In the genomic region with DNA sequence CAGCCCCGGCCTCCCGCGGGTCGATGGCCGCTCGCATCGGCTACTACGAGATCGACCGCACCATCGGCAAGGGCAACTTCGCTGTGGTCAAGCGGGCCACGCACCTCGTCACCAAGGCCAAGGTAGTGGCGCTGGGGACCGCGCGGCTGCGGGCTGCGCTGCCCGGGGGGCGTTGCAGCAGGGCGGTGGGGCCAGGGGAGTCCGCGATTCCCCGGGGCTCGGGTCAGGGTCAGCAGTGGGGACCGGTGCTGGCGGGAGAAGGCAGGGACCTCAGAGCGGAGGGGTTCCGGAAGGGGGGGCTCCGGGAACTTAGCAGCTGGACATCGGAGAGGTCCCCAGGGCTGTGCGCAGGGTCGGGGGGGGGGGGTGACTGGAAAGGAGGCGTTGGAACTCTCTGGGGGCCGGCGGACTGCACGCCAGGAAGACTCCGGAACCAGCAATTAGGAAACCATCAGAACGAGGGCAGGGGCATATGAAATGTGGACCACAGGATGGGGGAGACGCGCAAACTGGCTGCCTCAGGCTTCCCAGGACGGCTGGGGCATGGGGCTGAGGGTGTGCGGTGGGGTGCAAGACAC, we compare ENCODE assay signal across 8 mouse cellular contexts. TPM values are rescaled to one million over a fixed set of nuclear protein-coding genes. Genes with fewer than 3 reads are reported as not detected.
DNase-seq lines count a peak whose midpoint lies in the region; ATAC-seq and TF ChIP-seq lines count a peak whose summit lies in the region.

No protein-coding gene starts in this region.

- no peaks in the 10 kb centered on the region for H3K27me3 ChIP-seq in embryonic facial prominence, embryonic 13.5 days
- no peaks in the 10 kb centered on the region for H3K27me3 ChIP-seq in limb, embryonic 12.5 days
- no peaks in the 10 kb centered on the region for H3K27me3 ChIP-seq in midbrain, embryonic 15.5 days (replicated peaks)

- peak in 1 of 2 experiments; percentile 39 for DNase-seq in left cerebral cortex, adult 2 months (ENCODE audit: extremely low spot score in 1 of 2, low spot score in 2 of 2)
- DNase-seq in left cerebral cortex, adult 11 months (ENCODE audit: low spot score) = no peak
- peak; percentile 49 for DNase-seq in R1 (ENCODE audit: low read depth, low spot score)
- peak; percentile 58 for DNase-seq in heart, postnatal 4 days
- DNase-seq in thymus, postnatal 10 days (ENCODE audit: low spot score in 2 of 2) = peak; percentile 42 to 55

- H3K27ac ChIP-seq in left cerebral cortex, adult 2 months = peak overlapping the region; percentile 99
- peak overlapping the region; percentile 89 for H3K27ac ChIP-seq in embryonic facial prominence, embryonic 13.5 days
- peak overlapping the region; percentile 88 for H3K27ac ChIP-seq in limb, embryonic 12.5 days
- H3K27ac ChIP-seq in midbrain, embryonic 15.5 days = peak overlapping the region; percentile 91

- H3K4me3 ChIP-seq in left cerebral cortex, adult 2 months = peak overlapping the region; percentile 96
- peak overlapping the region; percentile 96 for H3K4me3 ChIP-seq in embryonic facial prominence, embryonic 13.5 days
- H3K4me3 ChIP-seq in limb, embryonic 12.5 days (replicated peaks) = peak overlapping the region; percentile 96
- H3K4me3 ChIP-seq in midbrain, embryonic 15.5 days = peak overlapping the region; percentile 100

- TF ChIP-seq CTCF in left cerebral cortex, adult 2 months (IDR thresholded peaks at IDR 0.05) = no peak

- intact Hi-C loops in left cerebral cortex, adult 2 months (cut with DNase I) = loop anchor here (2.0 kb wide), 1 partner anchor 70 kb away; no protein-coding TSS in a partner anchor

- H3K9me3 ChIP-seq in embryonic facial prominence, embryonic 13.5 days = no peaks in the 10 kb centered on the region
- no peaks in the 10 kb centered on the region for H3K9me3 ChIP-seq in limb, embryonic 12.5 days
- H3K9me3 ChIP-seq in midbrain, embryonic 15.5 days = no peaks in the 10 kb centered on the region

- under 1% methylated on average over 46 of the region's 46 CpGs for WGBS in embryonic facial prominence, embryonic 13.5 days
- WGBS in limb, embryonic 12.5 days = under 1% methylated on average over 45 of the region's 46 CpGs
- WGBS in midbrain, embryonic 15.5 days = under 1% methylated on average over 40 of the region's 46 CpGs

- peak overlapping the region; percentile 75 for H3K4me2 ChIP-seq in embryonic facial prominence, embryonic 13.5 days
- H3K4me2 ChIP-seq in limb, embryonic 12.5 days = peak overlapping the region; percentile 86
- H3K4me2 ChIP-seq in midbrain, embryonic 15.5 days = peak overlapping the region; percentile 76

- ATAC-seq in embryonic facial prominence, embryonic 13.5 days (ENCODE audit: insufficient number of reproducible peaks, insufficient read depth, low FRiP score, low TSS enrichment, low read depth) = peak; percentile 26; the same call in 1 of the 2 replicates
- ATAC-seq in limb, embryonic 12.5 days (ENCODE audit: insufficient number of reproducible peaks, insufficient read depth, low FRiP score, low TSS enrichment, low read depth) = peak; percentile 50
- ATAC-seq in midbrain, embryonic 15.5 days (replicated peaks) = peak; percentile 77

- H3K9ac ChIP-seq in embryonic facial prominence, embryonic 13.5 days = peak overlapping the region; percentile 97
- peak overlapping the region; percentile 97 for H3K9ac ChIP-seq in limb, embryonic 12.5 days (replicated peaks)
- peak overlapping the region; percentile 99 for H3K9ac ChIP-seq in midbrain, embryonic 15.5 days

- H3K4me1 ChIP-seq in embryonic facial prominence, embryonic 13.5 days = peaks cover 47% of the 10 kb centered on the region
- H3K4me1 ChIP-seq in limb, embryonic 12.5 days (replicated peaks) = peaks cover 47% of the 10 kb centered on the region
- peaks cover 44% of the 10 kb centered on the region for H3K4me1 ChIP-seq in midbrain, embryonic 15.5 days

- no peaks in the 10 kb centered on the region for H3K36me3 ChIP-seq in embryonic facial prominence, embryonic 13.5 days
- peaks cover 1% of the 10 kb centered on the region; the same call in 1 of the 2 replicates for H3K36me3 ChIP-seq in limb, embryonic 12.5 days
- H3K36me3 ChIP-seq in midbrain, embryonic 15.5 days (replicated peaks) = no peaks in the 10 kb centered on the region

RNA-seq across cellular contexts. Expression of gene Sik3, which starts 0.5 kb away (rescaled TPM):
- total RNA-seq in left cerebral cortex, adult 2 months (2021) = 100 to 1,000 TPM; 122 to 127 TPM
- 7.4 and 9.3 TPM in 2 replicates for polyA plus RNA-seq in embryonic facial prominence, embryonic 13.5 days (2015; fragmentation: Nextera tagmentation; extraction: Ambion mirVana)
- 10 to 100 TPM; 64.6 to 66.9 TPM for total RNA-seq in heart, postnatal 4 days (2021)
- polyA plus RNA-seq in limb, embryonic 12.5 days (2016; fragmentation: Nextera tagmentation; extraction: Ambion mirVana) = 12.0 and 12.6 TPM in 2 replicates
- polyA plus RNA-seq in midbrain, embryonic 15.5 days (2015; fragmentation: Nextera tagmentation; extraction: Ambion mirVana) = 13.6 and 14.5 TPM in 2 replicates

RNA-seq across cellular contexts. Expression of gene Pafah1b2, which starts 0.6 kb away (rescaled TPM):
- total RNA-seq in left cerebral cortex, adult 2 months (2021) = 100 to 1,000 TPM; 193 to 215 TPM
- polyA plus RNA-seq in embryonic facial prominence, embryonic 13.5 days (2015; fragmentation: Nextera tagmentation; extraction: Ambion mirVana) = 180 and 206 TPM in 2 replicates
- 100 to 1,000 TPM; 104 TPM for total RNA-seq in heart, postnatal 4 days (2021)
- polyA plus RNA-seq in limb, embryonic 12.5 days (2016; fragmentation: Nextera tagmentation; extraction: Ambion mirVana) = 220 and 234 TPM in 2 replicates
- polyA plus RNA-seq in midbrain, embryonic 15.5 days (2015; fragmentation: Nextera tagmentation; extraction: Ambion mirVana) = 269 and 290 TPM in 2 replicates

RNA-seq across cellular contexts. Expression of gene Sidt2, which starts 58.0 kb away (rescaled TPM):
- total RNA-seq in left cerebral cortex, adult 2 months (2021) = 10 to 100 TPM; 86.7 to 86.9 TPM
- 42.0 and 46.0 TPM in 2 replicates for polyA plus RNA-seq in embryonic facial prominence, embryonic 13.5 days (2015; fragmentation: Nextera tagmentation; extraction: Ambion mirVana)
- total RNA-seq in heart, postnatal 4 days (2021) = 10 to 100 TPM; 57.1 to 67.0 TPM
- 34.5 and 38.4 TPM in 2 replicates for polyA plus RNA-seq in limb, embryonic 12.5 days (2016; fragmentation: Nextera tagmentation; extraction: Ambion mirVana)
- 51.9 and 52.8 TPM in 2 replicates for polyA plus RNA-seq in midbrain, embryonic 15.5 days (2015; fragmentation: Nextera tagmentation; extraction: Ambion mirVana)

Comparison
In these comparisons a context has a peak if more than half of its experiments do, and no peak if none do; other contexts are left out.
1. ATAC-seq: peak in every context shown above with its lines; median percentile 77 in midbrain, embryonic 15.5 days; 50 in limb, embryonic 12.5 days; 26 in embryonic facial prominence, embryonic 13.5 days.